Mouse (Mus musculus) stomach, adult 2 months (tissue): ENCODE results near the gene Gm6890. TPM values are rescaled to one million over a fixed set of nuclear protein-coding genes. Genes with fewer than 3 reads are reported as not detected.

Source experiments
- polyA plus RNA-seq: library from polyadenylated mRNA; depleted of rRNA; stranded (reverse); fragments of >200 nt; gene quantifications from 2 replicates; pipeline ENCODE4 v1.2.3, GENCODE M21; 2012; rRNA removed

The Gm6890 gene
- not detected in 2 replicates for polyA plus RNA-seq

GRCm38 (mm10) chrX:74740627-74741026 lies at the start of gene Gm6890:
TSS of gene Gm6890 (plus strand) at chrX:74740927.

Other genes with a start within 250 kb of the Gm6890 start
- gene Olfr1326-ps1, start 166.0 kb upstream of the Gm6890 start, polyA plus RNA-seq = not detected in 2 replicates
- not detected in 2 replicates for gene Olfr1325, start 148.2 kb upstream of the Gm6890 start, polyA plus RNA-seq
- not detected in 2 replicates for gene Gm5640, start 95.3 kb upstream of the Gm6890 start, polyA plus RNA-seq
- gene Gm5936, start 96.3 kb downstream of the Gm6890 start, polyA plus RNA-seq = not detected in 2 replicates